Mouse (Mus musculus): Measurements from ENCODE around the gene Usp28. TPM values are rescaled to one million over a fixed set of nuclear protein-coding genes. Genes with fewer than 3 reads are reported as not detected.
"Not testable (repeated sequence)": the region's sequence is repeated elsewhere in the genome, so short reads cannot be mapped to it uniquely, and the experiment has no call there.

The Usp28 gene
- total and polyA plus RNA-seq, 2 experiments from 2014 or later: 93.1 to 102 TPM

DNA sequence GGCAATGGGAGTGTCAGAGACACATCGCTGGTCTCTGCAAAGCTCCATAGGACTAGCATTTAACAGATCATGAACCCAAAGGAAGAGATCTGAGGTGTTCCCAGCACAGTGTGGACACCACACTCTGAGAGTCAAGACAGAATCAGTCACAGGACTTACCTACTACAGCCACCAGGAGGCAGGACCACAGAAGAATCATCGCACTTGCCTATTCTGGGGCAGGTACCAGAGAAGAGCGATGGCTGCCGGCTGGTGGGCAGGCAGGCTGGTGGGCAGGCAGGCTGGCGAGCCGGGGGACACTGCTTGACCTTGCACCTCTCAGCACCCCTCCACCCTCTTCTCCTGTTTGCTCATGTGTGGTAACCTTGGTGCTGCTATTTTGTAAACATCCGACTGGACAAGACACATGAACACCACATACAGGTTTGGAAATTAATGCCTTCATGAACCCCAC lies 20.6 kb upstream of the Usp28 start, which contains the start of gene Htr3b:
Gene Htr3b, minus strand, starts transcription at position 404 of the 454 bp plus-strand sequence.
- no peak within 1 kb of the TSS for H3K9ac ChIP-seq (replicated peaks; ENCODE audit: low read depth, low read length)
- ATAC-seq (ENCODE audit: insufficient read depth, low read depth) (no peak), DNase-seq (ENCODE audit: low spot score) (no peak)
- H3K9me3 ChIP-seq (replicated peaks; ENCODE audit: control insufficient read depth, low read length): no peaks in the 10 kb centered on the region
- no peaks in the 10 kb centered on the region for H3K36me3 ChIP-seq (replicated peaks; ENCODE audit: control insufficient read depth, insufficient read depth, low read length)
- H3K27me3 ChIP-seq (ENCODE audit: control insufficient read depth, insufficient read depth, low read length): no peaks in the 10 kb centered on the region; the same call in 1 of the 2 replicates
- H3K27ac ChIP-seq (ENCODE audit: low read depth): no peak within 1 kb of the TSS
- H3K4me3 ChIP-seq (ENCODE audit: low read depth, low read length): no peak within 1 kb of the TSS
- 62% methylated on average over 7 of the region's 7 CpGs for WGBS
- TF ChIP-seq EP300 (IDR thresholded peaks at IDR 0.05; ENCODE audit: low read depth): no peak
- peak; percentile 54 for TF ChIP-seq CTCF (IDR thresholded peaks at IDR 0.05; ENCODE audit: low read depth)
- no peaks in the 10 kb centered on the region for H3K4me1 ChIP-seq (ENCODE audit: control insufficient read depth, insufficient read depth)
- no peak within 1 kb of the TSS for H3K4me2 ChIP-seq (ENCODE audit: low read depth, low read length)

DNA sequence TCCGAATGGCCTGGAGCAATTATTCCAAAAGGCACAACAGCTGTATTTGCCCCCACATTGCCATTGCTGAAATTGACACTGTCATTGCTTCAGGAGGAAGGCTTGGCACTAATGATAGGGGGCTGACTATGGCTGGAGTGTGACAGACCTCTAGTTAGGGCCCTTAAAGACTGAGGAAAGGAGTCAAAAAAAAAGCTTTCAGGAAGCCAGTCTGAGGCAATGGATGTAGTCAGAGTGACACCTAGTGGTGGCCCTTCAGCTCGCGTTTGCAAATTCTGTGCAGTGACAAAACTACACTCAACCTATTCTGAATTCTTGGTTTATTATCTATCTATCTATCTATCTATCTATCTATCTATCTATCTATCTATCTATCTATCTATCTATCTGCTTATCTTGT lies 12.7 kb upstream of the Usp28 start:
- Histone ChIP-seq H3K4me3 (ENCODE audit: low read depth, low read length) (no peak overlapping the region), H3K27me3 (ENCODE audit: control insufficient read depth, insufficient read depth, low read length) (no peaks in the 10 kb centered on the region), H3K4me2 (ENCODE audit: low read depth, low read length) (no peak overlapping the region), H3K9ac (replicated peaks; ENCODE audit: low read depth, low read length) (no peak overlapping the region), H3K36me3 (replicated peaks; ENCODE audit: control insufficient read depth, insufficient read depth, low read length) (no peaks in the 10 kb centered on the region), H3K27ac (ENCODE audit: low read depth) (no peak overlapping the region), H3K9me3 (replicated peaks; ENCODE audit: control insufficient read depth, low read length) (no peaks in the 10 kb centered on the region), H3K4me1 (ENCODE audit: control insufficient read depth, insufficient read depth) (no peaks in the 10 kb centered on the region)
- WGBS: 31% methylated on average over 3 of the region's 3 CpGs
- DNase-seq (ENCODE audit: low spot score): peak; percentile 63
- peak; percentile 76 for TF ChIP-seq CTCF (IDR thresholded peaks at IDR 0.05; ENCODE audit: low read depth)
- TF ChIP-seq EP300 (IDR thresholded peaks at IDR 0.05; ENCODE audit: low read depth): no peak
- no peak for ATAC-seq (ENCODE audit: insufficient read depth, low read depth)

DNA sequence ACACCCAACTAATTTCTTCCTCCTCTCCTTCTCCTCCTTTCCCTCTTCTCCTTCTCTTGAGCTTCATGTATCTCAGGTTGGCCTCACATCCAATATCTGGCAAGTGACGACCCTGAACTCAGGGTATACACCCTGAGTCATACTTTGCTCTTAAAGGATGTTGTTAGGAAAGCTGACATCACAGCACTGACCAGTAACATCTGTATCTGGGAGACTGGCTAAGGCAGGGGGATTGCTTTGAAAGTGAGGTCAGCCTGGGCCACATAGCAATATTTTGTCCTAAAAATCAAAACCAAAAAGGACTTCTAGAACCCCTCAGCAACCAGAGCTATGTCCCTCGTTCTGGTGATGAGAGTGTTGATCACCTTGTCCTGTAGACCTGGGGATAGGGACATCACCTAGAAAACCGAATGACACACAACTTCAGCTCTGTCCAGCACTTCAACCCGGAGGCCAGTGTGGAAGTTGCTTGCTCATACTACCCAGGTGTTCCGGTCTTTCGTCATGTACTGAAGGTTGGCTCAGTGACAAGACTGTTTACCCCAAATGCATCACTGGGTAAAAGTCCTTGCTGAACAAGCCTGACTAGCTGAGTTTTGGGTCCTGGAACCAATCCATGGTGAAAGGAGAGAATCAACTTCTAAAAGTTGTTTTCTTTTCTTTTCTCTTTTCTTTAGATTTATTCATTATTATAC lies 8.4 kb upstream of the Usp28 start:
- TF ChIP-seq EP300 (IDR thresholded peaks at IDR 0.05; ENCODE audit: low read depth): no peak
- no peak for TF ChIP-seq CTCF (IDR thresholded peaks at IDR 0.05; ENCODE audit: low read depth)
- Histone ChIP-seq H3K4me3 (ENCODE audit: low read depth, low read length) (no peak overlapping the region), H3K27me3 (ENCODE audit: control insufficient read depth, insufficient read depth, low read length) (no peaks in the 10 kb centered on the region), H3K36me3 (replicated peaks; ENCODE audit: control insufficient read depth, insufficient read depth, low read length) (no peaks in the 10 kb centered on the region), H3K27ac (ENCODE audit: low read depth) (no peak overlapping the region), H3K9ac (replicated peaks; ENCODE audit: low read depth, low read length) (no peak overlapping the region), H3K9me3 (replicated peaks; ENCODE audit: control insufficient read depth, low read length) (no peaks in the 10 kb centered on the region), H3K4me1 (ENCODE audit: control insufficient read depth, insufficient read depth) (peaks cover 9% of the 10 kb centered on the region; the same call in 1 of the 2 replicates), H3K4me2 (ENCODE audit: low read depth, low read length) (no peak overlapping the region)
- ATAC-seq (ENCODE audit: insufficient read depth, low read depth) (no peak), DNase-seq (ENCODE audit: low spot score) (no peak)
- 70% methylated on average over 6 of the region's 6 CpGs for WGBS

DNA sequence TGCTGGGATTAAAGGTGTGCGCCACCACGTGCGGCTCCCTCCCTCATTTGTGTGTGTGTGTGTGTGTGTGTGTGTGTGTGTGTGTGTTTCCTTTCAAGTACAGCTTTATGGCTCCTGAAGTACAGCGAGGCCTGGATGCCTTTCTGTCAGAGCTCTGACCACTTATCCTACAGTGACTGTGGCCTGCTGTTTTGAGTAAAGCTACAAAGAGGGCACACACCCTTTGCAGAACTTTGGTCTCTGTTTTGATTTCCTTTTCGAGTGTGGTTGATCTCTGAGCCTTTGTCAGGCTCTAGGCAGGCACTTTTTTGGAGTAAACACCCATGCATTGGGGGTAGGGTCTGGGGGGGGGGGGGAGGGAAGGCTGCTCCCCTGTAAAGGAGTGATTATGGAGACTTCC lies 4.8 kb upstream of the Usp28 start:
- no peak overlapping the region for H3K4me2 ChIP-seq (ENCODE audit: low read depth, low read length)
- ATAC-seq (ENCODE audit: insufficient read depth, low read depth) (no peak), DNase-seq (ENCODE audit: low spot score) (no peak)
- H3K27ac ChIP-seq (ENCODE audit: low read depth): peak overlapping the region; percentile 73
- TF ChIP-seq EP300 (IDR thresholded peaks at IDR 0.05; ENCODE audit: low read depth) (no peak), CTCF (IDR thresholded peaks at IDR 0.05; ENCODE audit: low read depth) (no peak)
- H3K9me3 ChIP-seq (replicated peaks; ENCODE audit: control insufficient read depth, low read length): no peaks in the 10 kb centered on the region
- no peaks in the 10 kb centered on the region for H3K27me3 ChIP-seq (ENCODE audit: control insufficient read depth, insufficient read depth, low read length)
- WGBS: 35% methylated on average over 5 of the region's 5 CpGs
- H3K4me3 ChIP-seq (ENCODE audit: low read depth, low read length): no peak overlapping the region
- H3K9ac ChIP-seq (replicated peaks; ENCODE audit: low read depth, low read length): no peak overlapping the region
- no peaks in the 10 kb centered on the region for H3K36me3 ChIP-seq (replicated peaks; ENCODE audit: control insufficient read depth, insufficient read depth, low read length)
- peaks cover 9% of the 10 kb centered on the region; the same call in 1 of the 2 replicates for H3K4me1 ChIP-seq (ENCODE audit: control insufficient read depth, insufficient read depth)

DNA sequence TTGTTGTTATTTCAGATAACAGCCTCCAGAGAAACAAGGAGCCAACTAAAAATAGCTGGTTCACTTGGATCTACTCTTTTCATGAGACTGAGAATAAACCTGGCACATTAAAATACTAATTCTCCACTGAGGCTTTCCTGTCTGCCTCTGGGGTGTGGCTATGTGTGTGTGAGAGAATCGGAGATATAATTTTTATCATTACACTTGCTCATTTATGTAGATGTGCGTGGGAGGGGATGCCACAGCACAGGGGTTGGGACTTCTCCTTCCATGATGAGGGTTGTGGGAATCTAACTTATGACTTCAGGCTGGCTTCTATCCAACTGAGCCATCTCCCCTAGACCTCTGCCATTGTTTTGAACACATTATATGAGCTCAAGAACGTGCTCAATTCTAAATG lies 4.4 kb upstream of the Usp28 start:
- 12% methylated on average over 3 of the region's 3 CpGs for WGBS
- DNase-seq (ENCODE audit: low spot score) (peak; percentile 27), ATAC-seq (ENCODE audit: insufficient read depth, low read depth) (no peak)
- Histone ChIP-seq H3K9me3 (replicated peaks; ENCODE audit: control insufficient read depth, low read length) (no peaks in the 10 kb centered on the region), H3K4me1 (ENCODE audit: control insufficient read depth, insufficient read depth) (peaks cover 9% of the 10 kb centered on the region; the same call in 1 of the 2 replicates), H3K27ac (ENCODE audit: low read depth) (peak overlapping the region; percentile 73), H3K9ac (replicated peaks; ENCODE audit: low read depth, low read length) (no peak overlapping the region), H3K27me3 (ENCODE audit: control insufficient read depth, insufficient read depth, low read length) (no peaks in the 10 kb centered on the region), H3K4me3 (ENCODE audit: low read depth, low read length) (no peak overlapping the region), H3K4me2 (ENCODE audit: low read depth, low read length) (no peak overlapping the region), H3K36me3 (replicated peaks; ENCODE audit: control insufficient read depth, insufficient read depth, low read length) (no peaks in the 10 kb centered on the region)
- TF ChIP-seq CTCF (IDR thresholded peaks at IDR 0.05; ENCODE audit: low read depth): no peak
- TF ChIP-seq EP300 (IDR thresholded peaks at IDR 0.05; ENCODE audit: low read depth): no peak

DNA sequence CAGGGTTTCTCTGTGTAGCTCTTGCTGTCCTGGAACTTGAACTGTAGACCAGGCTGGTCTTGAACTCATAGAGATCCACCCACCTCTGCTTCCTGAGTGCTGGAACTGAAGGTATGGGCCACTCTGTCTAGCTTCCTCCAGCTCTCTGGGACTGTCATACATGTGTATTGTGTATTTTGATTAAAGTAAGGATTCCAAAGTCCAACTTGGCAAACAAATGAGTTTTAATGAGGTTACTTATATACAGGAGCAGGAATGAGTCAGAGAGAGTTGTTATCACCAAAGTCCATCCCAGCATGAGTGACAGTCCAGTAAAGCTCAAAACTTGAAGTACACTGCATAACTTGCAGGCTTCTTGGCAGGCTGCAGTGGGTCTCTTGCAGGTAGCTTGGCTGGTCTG lies 3.3 kb upstream of the Usp28 start:
- Histone ChIP-seq H3K27me3 (ENCODE audit: control insufficient read depth, insufficient read depth, low read length) (no peaks in the 10 kb centered on the region), H3K27ac (ENCODE audit: low read depth) (no peak overlapping the region), H3K9ac (replicated peaks; ENCODE audit: low read depth, low read length) (no peak overlapping the region), H3K9me3 (replicated peaks; ENCODE audit: control insufficient read depth, low read length) (no peaks in the 10 kb centered on the region), H3K4me2 (ENCODE audit: low read depth, low read length) (no peak overlapping the region), H3K4me1 (ENCODE audit: control insufficient read depth, insufficient read depth) (peaks cover 9% of the 10 kb centered on the region; the same call in 1 of the 2 replicates), H3K36me3 (replicated peaks; ENCODE audit: control insufficient read depth, insufficient read depth, low read length) (no peaks in the 10 kb centered on the region), H3K4me3 (ENCODE audit: low read depth, low read length) (no peak overlapping the region)
- no peak for TF ChIP-seq CTCF (IDR thresholded peaks at IDR 0.05; ENCODE audit: low read depth)
- no peak for TF ChIP-seq EP300 (IDR thresholded peaks at IDR 0.05; ENCODE audit: low read depth)
- DNase-seq (ENCODE audit: low spot score) (no peak), ATAC-seq (ENCODE audit: insufficient read depth, low read depth) (no peak)

- 94% methylated on average over 6 of the region's 6 CpGs for WGBS
Measured at GRCm38 (mm10) chr9:48983801-48984200, 1.4 kb upstream of the Usp28 start.

More at GRCm38 (mm10) chr9:48983801-48984200, 1.4 kb upstream of the Usp28 start:
- H3K36me3 ChIP-seq (replicated peaks; ENCODE audit: control insufficient read depth, insufficient read depth, low read length); H3K4me1 ChIP-seq (ENCODE audit: control insufficient read depth, insufficient read depth); H3K9ac ChIP-seq (replicated peaks; ENCODE audit: low read depth, low read length); H3K9me3 ChIP-seq (replicated peaks; ENCODE audit: control insufficient read depth, low read length); H3K4me2 ChIP-seq (ENCODE audit: low read depth, low read length); H3K4me3 ChIP-seq (ENCODE audit: low read depth, low read length); H3K27me3 ChIP-seq (ENCODE audit: control insufficient read depth, insufficient read depth, low read length); DNase-seq (ENCODE audit: low spot score); ATAC-seq (ENCODE audit: insufficient read depth, low read depth): not testable (repeated sequence)
- H3K27ac ChIP-seq (ENCODE audit: low read depth): 0 out of 2 replicates have a peak overlapping the region, but pooled peaks have one; percentile 95
